Mouse (Mus musculus): ENCODE data around the gene Tmem92. TPM values are rescaled to one million over a fixed set of nuclear protein-coding genes. Genes with fewer than 3 reads are reported as not detected.

Tmem92 gene
- under 1 TPM; 0.14 to 0.86 TPM for polyA plus RNA-seq (2017; shearing (Covaris generic))

GRCm38 (mm10) chr11:94782603-94783002 lies at the start of gene Tmem92:
Tmem92 (minus strand) TSS chr11:94782703.

GRCm38 (mm10) chr11:94741732-94742272 lies 40.7 kb downstream of the Tmem92 start, which contains the start of gene Cdc34b:
Cdc34b (plus strand) TSS chr11:94741782.

Other genes starting within 250 kb of the Tmem92 start
- gene Rsad1, start 233.4 kb downstream of the Tmem92 start, polyA plus RNA-seq (2017; shearing (Covaris generic)): 1 to 10 TPM; 3.3 to 4.2 TPM
- gene Chad, start 217.7 kb downstream of the Tmem92 start, polyA plus RNA-seq (2017; shearing (Covaris generic)): 1 to 10 TPM in 1 of 2 experiments, under 1 TPM in 1; 0.83 to 1.2 TPM
- 1 to 10 TPM; 4.8 to 6.3 TPM for gene Acsf2, start 180.8 kb downstream of the Tmem92 start, polyA plus RNA-seq (2017; shearing (Covaris generic))
- gene Lrrc59, start 152.9 kb downstream of the Tmem92 start, polyA plus RNA-seq (2017; shearing (Covaris generic)): 10 to 100 TPM; 55.9 to 61.2 TPM
- 10 to 100 TPM; 49.9 to 60.9 TPM for gene Mrpl27, start 128.9 kb downstream of the Tmem92 start, polyA plus RNA-seq (2017; shearing (Covaris generic))
- 1 to 10 TPM in 1 of 2 experiments, under 1 TPM in 1; 0.99 to 1.3 TPM for gene Eme1, start 128.7 kb downstream of the Tmem92 start, polyA plus RNA-seq (2017; shearing (Covaris generic))
- gene Xylt2, start 105.2 kb downstream of the Tmem92 start, polyA plus RNA-seq (2017; shearing (Covaris generic)): 10 to 100 TPM; 28.2 to 71.6 TPM
- under 1 TPM in 1 of 2 experiments, not detected in 1; 0.28 TPM for gene Gm11541, start 78.2 kb downstream of the Tmem92 start, polyA plus RNA-seq (2017; shearing (Covaris generic))
- gene Cdc34b, start 40.9 kb downstream of the Tmem92 start, polyA plus RNA-seq (2017; shearing (Covaris generic)): not detected
- gene Col1a1, start 153.5 kb upstream of the Tmem92 start, polyA plus RNA-seq (2017; shearing (Covaris generic)): 1 to 10 TPM in 1 of 2 experiments, under 1 TPM in 1; 0.40 to 3.5 TPM
- gene Hils1, start 184.9 kb upstream of the Tmem92 start, polyA plus RNA-seq (2017; shearing (Covaris generic)): not detected
- 1 to 10 TPM in 1 of 2 experiments, under 1 TPM in 1; 0.19 to 1.3 TPM for gene Sgca, start 193.6 kb upstream of the Tmem92 start, polyA plus RNA-seq (2017; shearing (Covaris generic))
- 10 to 100 TPM; 19.5 to 20.2 TPM for gene Ppp1r9b, start 208.3 kb upstream of the Tmem92 start, polyA plus RNA-seq (2017; shearing (Covaris generic))
- 1 to 10 TPM in 1 of 2 experiments, under 1 TPM in 1; 0.58 to 1.2 TPM for gene Samd14, start 227.2 kb upstream of the Tmem92 start, polyA plus RNA-seq (2017; shearing (Covaris generic))

Measured in inflammation-experienced regulatory T-cells (primary cell).